Mouse (Mus musculus): ENCODE results near the gene Gm20931.
"Not testable (repeated sequence)": the region's sequence is repeated elsewhere in the genome, so short reads cannot be mapped to it uniquely, and the experiment has no call there.

Gm20931 gene

DNA sequence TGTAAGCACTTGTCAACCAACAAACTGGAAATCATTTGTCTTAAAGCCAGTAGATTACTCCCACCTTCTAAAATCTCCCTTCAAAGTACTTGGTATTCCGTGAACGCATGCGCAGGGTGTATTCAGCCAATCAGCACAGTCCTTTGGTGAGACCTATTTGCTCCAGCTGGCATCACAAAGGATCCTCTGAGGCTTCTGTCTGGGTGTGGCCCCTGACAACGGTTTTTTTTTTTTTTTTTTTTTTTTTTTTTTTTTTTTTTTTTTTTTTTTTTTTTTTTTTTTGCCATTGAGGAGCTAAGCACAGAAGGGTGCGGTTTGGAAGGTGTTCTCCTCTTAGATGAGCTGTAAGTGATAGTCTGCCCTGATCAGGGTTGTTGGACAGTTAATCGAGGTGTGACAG is at the start of gene Gm20931:
TSS of gene Gm20931 (plus strand) at position 301 of the 400 bp plus-strand sequence.
- DNase-seq (ENCODE audit: low spot score in 2 of 2) = not testable (repeated sequence)

All from spleen, postnatal 10 days (tissue).